Mouse (Mus musculus) skeletal muscle tissue, adult 2 months (tissue): ENCODE results near the gene Ssh3.
"Not testable (repeated sequence)": the region's sequence is repeated elsewhere in the genome, so short reads cannot be mapped to it uniquely, and the experiment has no call there.

Experiments used
- DNase-seq: peaks from one replicate; pipeline ENCODE4 v3.0.0-alpha.2; 2012; ENCODE audit warnings: low read depth, low spot score

Gene Ssh3

GRCm38 (mm10) chr19:4296611-4297010 is 27.6 kb upstream of the Ssh3 start:
- no peak for DNase-seq

- no peak for DNase-seq
Observed at GRCm38 (mm10) chr19:4295391-4295790, 26.4 kb upstream of the Ssh3 start.

- DNase-seq: peak; percentile 70
Observed at GRCm38 (mm10) chr19:4294381-4295097, 25.6 kb upstream of the Ssh3 start.

GRCm38 (mm10) chr19:4291161-4291560 is 22.2 kb upstream of the Ssh3 start:
- no peak for DNase-seq

- DNase-seq: no peak
Observed at GRCm38 (mm10) chr19:4290749-4291148, 21.8 kb upstream of the Ssh3 start.

GRCm38 (mm10) chr19:4283653-4284052 is 14.7 kb upstream of the Ssh3 start:
- DNase-seq: no peak

GRCm38 (mm10) chr19:4282898-4283553 is 14.0 kb upstream of the Ssh3 start, which contains the start of gene Ankrd13d:
TSS of gene Ankrd13d (minus strand) at chr19:4283137.
- DNase-seq: peak; percentile 74

GRCm38 (mm10) chr19:4280425-4280824 is 11.4 kb upstream of the Ssh3 start:
- no peak for DNase-seq

- DNase-seq: no peak
Observed at GRCm38 (mm10) chr19:4279487-4279886, 10.5 kb upstream of the Ssh3 start.

GRCm38 (mm10) chr19:4270972-4271371 is 2.0 kb upstream of the Ssh3 start:
- no peak for DNase-seq

- DNase-seq: no peak
Observed at GRCm38 (mm10) chr19:4270187-4270586, 1.2 kb upstream of the Ssh3 start.

GRCm38 (mm10) chr19:4265956-4266355 is 3.0 kb downstream of the Ssh3 start:
- DNase-seq: no peak

GRCm38 (mm10) chr19:4264171-4264780 is 4.7 kb downstream of the Ssh3 start:
- no peak for DNase-seq

GRCm38 (mm10) chr19:4263702-4264101 is 5.3 kb downstream of the Ssh3 start:
- no peak for DNase-seq

GRCm38 (mm10) chr19:4262756-4263155 is 6.2 kb downstream of the Ssh3 start:
- DNase-seq: no peak

GRCm38 (mm10) chr19:4261038-4261698 is 7.8 kb downstream of the Ssh3 start:
- DNase-seq: no peak

- DNase-seq: no peak
Observed at GRCm38 (mm10) chr19:4257897-4258252, 11.1 kb downstream of the Ssh3 start.

GRCm38 (mm10) chr19:4257216-4257896 is 11.6 kb downstream of the Ssh3 start:
- peak; percentile 94 for DNase-seq

GRCm38 (mm10) chr19:4255583-4256162 is 13.3 kb downstream of the Ssh3 start:
- DNase-seq: no peak

GRCm38 (mm10) chr19:4254230-4254629 is 14.8 kb downstream of the Ssh3 start:
- no peak for DNase-seq

GRCm38 (mm10) chr19:4248683-4249082 is 20.3 kb downstream of the Ssh3 start:
- not testable (repeated sequence) for DNase-seq
